Mouse (Mus musculus) yolk sac, embryonic 10.5 days (tissue): ENCODE measurements at regions not wholly inside any gene's neighbourhood (a gene's known extent, or its start where the extent isn't known, plus 50 kb on each side); places are given as distances from the start of the nearest gene placed in this dataset.

Source experiments
- DNase-seq: peaks from one replicate; pipeline ENCODE4 v3.0.0-alpha.2; 2017; ENCODE audit warnings: low spot score

GRCm38 (mm10) chr9:67610696-67611095 lies 51.2 kb upstream of the Tln2 start:
- no peak for DNase-seq

- DNase-seq, result peak; percentile 32
These were observed 52.2 kb upstream of the Tln2 start for GRCm38 (mm10) chr9:67611676-67612075.

- no peak for DNase-seq
These were observed 52.6 kb upstream of the Tln2 start for GRCm38 (mm10) chr9:67612101-67612500.

- DNase-seq, result no peak
These were observed 54.7 kb upstream of the Tln2 start for GRCm38 (mm10) chr9:67614068-67614727.

GRCm38 (mm10) chr9:67616207-67616606 lies 56.7 kb upstream of the Tln2 start:
- no peak for DNase-seq

GRCm38 (mm10) chr9:67617341-67618217 lies 58.1 kb upstream of the Tln2 start:
- no peak for DNase-seq

- DNase-seq, result no peak
These were observed 61.4 kb upstream of the Tln2 start for GRCm38 (mm10) chr9:67620945-67621344.

- DNase-seq, result no peak
These were observed 67.7 kb upstream of the Tln2 start for GRCm38 (mm10) chr9:67627196-67627595.

- DNase-seq, result no peak
These were observed 70.1 kb upstream of the Tln2 start for GRCm38 (mm10) chr9:67629624-67630023.

GRCm38 (mm10) chr9:67630173-67630572 lies 70.7 kb upstream of the Tln2 start:
- DNase-seq, result no peak

GRCm38 (mm10) chr9:67631741-67632243 lies 72.3 kb upstream of the Tln2 start:
- DNase-seq, result peak; percentile 40

- peak; percentile 40 for DNase-seq
These were observed 73.1 kb upstream of the Tln2 start for GRCm38 (mm10) chr9:67632521-67633025.

GRCm38 (mm10) chr9:67633026-67633741 lies 73.7 kb upstream of the Tln2 start:
- DNase-seq, result peak; percentile 61

- peak; percentile 68 for DNase-seq
These were observed 74.4 kb upstream of the Tln2 start for GRCm38 (mm10) chr9:67633761-67634441.

GRCm38 (mm10) chr9:67646820-67647219 lies 87.3 kb upstream of the Tln2 start:
- DNase-seq, result no peak

- DNase-seq, result peak; percentile 2
These were observed 94.5 kb upstream of the C2cd4b start for GRCm38 (mm10) chr9:67664773-67665172.

- DNase-seq, result no peak
These were observed 88.8 kb upstream of the C2cd4b start for GRCm38 (mm10) chr9:67670261-67671020.

GRCm38 (mm10) chr9:67676906-67677305 lies 82.3 kb upstream of the C2cd4b start:
- no peak for DNase-seq

GRCm38 (mm10) chr9:67683367-67683766 lies 75.9 kb upstream of the C2cd4b start:
- peak; percentile 68 for DNase-seq

GRCm38 (mm10) chr9:67692396-67692795 lies 66.8 kb upstream of the C2cd4b start:
- no peak for DNase-seq

- DNase-seq, result peak; percentile 27
These were observed 65.5 kb upstream of the C2cd4b start for GRCm38 (mm10) chr9:67693716-67694115.
